Mouse (Mus musculus) liver, embryonic 13.5 days (tissue): ENCODE data around the gene Wdr66. TPM values are rescaled to one million over a fixed set of nuclear protein-coding genes. Genes with fewer than 3 reads are reported as not detected.

Experiments
- ATAC-seq: fragments of 200-750 bp; cut with Nextera tagmentation; 2 replicates; pipeline ENCODE4 v1.8.0; 2017; ENCODE audit warnings: low read depth, mild to moderate bottlenecking, moderate number of reproducible peaks, moderate library complexity
- DNase-seq: peaks from one replicate; pipeline ENCODE4 v3.0.0; 2022
- H3K27ac ChIP-seq: fragments of 300-500 bp; sonication (generic); 2 replicates; pipeline ENCODE4 v1.5.1; 2015; ENCODE audit warnings: moderate library complexity, mild to moderate bottlenecking, inconsistent platforms
- H3K27me3 ChIP-seq: fragments of 300-500 bp; sonication (generic); 2 replicates; pipeline ENCODE4 v1.6.1; 2015; ENCODE audit warnings: mild to moderate bottlenecking, inconsistent platforms
- H3K36me3 ChIP-seq: fragments of 300-500 bp; sonication (generic); 2 replicates; pipeline ENCODE4 v1.6.1; 2015; ENCODE audit warnings: mild to moderate bottlenecking, inconsistent platforms
- H3K4me1 ChIP-seq: fragments of 300-500 bp; sonication (generic); replicated peaks from 2 replicates; pipeline ENCODE4 v1.6.1; 2015; ENCODE audit warnings: inconsistent platforms
- H3K4me2 ChIP-seq: fragments of 300-500 bp; sonication (generic); 2 replicates; pipeline ENCODE4 v1.6.1; 2015; ENCODE audit warnings: inconsistent platforms, mild to moderate bottlenecking, moderate library complexity
- H3K4me3 ChIP-seq: fragments of 300-500 bp; sonication (generic); replicated peaks from 2 replicates; pipeline ENCODE4 v1.5.1; 2015; ENCODE audit warnings: mild to moderate bottlenecking, inconsistent platforms
- H3K9ac ChIP-seq: fragments of 300-500 bp; sonication (generic); 2 replicates; pipeline ENCODE4 v1.6.1; 2015; ENCODE audit warnings: mild to moderate bottlenecking, inconsistent platforms
- H3K9me3 ChIP-seq: fragments of 300-500 bp; sonication (generic); replicated peaks from 2 replicates; pipeline ENCODE4 v1.6.1; 2016; ENCODE audit warnings: inconsistent platforms
- whole genome bisulfite sequencing: fragments of 180-500 bp; shearing (Covaris S2); methylation state at CpG from one replicate; pipeline ENCODE4 v1.1.7; 2015; ENCODE audit not compliant: insufficient replicate concordance; 5-methylcytosine and 5-hydroxymethylcytosine counted together
- polyA plus RNA-seq: library from polyadenylated mRNA; unstranded; fragments of >200 nt; fragmentation: Nextera tagmentation; extraction: Ambion mirVana; gene quantifications from 2 replicates; pipeline ENCODE4 v1.2.1, GENCODE M21; 2015

The Wdr66 gene
- polyA plus RNA-seq, 1 experiment from 2014 or later = 0.16 TPM

DNA sequence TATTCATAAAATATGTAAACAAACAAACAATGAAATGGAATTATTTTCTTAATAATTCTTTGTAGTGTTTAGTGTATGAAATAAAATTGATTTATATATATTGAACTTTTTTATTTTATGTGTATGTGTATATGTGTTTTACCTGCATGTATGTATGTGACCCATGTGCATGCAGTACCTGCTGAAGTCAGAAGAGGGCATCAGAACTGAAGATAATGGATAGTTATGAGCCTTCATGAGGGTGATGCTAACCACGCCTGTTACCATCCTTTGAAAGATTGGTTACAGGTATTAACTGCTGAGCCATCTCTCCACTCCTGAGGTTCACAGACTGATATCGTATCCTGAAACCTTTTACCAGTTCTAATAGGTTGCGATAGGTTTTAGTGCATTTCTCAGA lies 68.2 kb downstream of the Wdr66 start:
- no peak for ATAC-seq
- Histone ChIP-seq H3K4me2 (no peak overlapping the region), H3K9ac (no peak overlapping the region), H3K4me3 (no peak overlapping the region), H3K4me1 (peaks cover 10% of the 10 kb centered on the region), H3K27me3 (no peaks in the 10 kb centered on the region), H3K9me3 (0 out of 2 replicates have a peak, but pooled peaks cover 3% of the 10 kb centered on the region), H3K36me3 (no peaks in the 10 kb centered on the region), H3K27ac (no peak overlapping the region)
- 88% methylated on average over 3 of the region's 3 CpGs for WGBS
- DNase-seq = no peak

DNA sequence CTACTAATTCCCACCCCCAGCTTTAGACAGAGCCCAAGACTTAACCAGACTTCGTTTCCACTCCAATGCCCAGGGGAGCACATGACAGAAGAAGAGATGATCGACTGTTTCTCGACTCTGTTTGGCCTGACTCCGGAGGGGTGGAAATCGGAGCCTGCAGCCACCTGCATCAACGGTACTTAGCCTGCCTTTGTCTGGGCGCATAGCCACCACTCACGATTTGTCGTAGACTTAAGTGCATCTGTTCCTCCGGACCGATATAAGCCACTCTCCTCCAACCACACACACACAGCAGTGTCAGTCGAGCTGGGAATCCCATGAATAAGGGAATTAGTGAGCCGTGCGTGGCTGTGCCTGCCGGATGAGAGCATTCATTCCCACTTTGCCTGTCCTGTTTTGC lies 72.3 kb downstream of the Wdr66 start:
- no peaks in the 10 kb centered on the region for H3K36me3 ChIP-seq
- ATAC-seq = no peak
- no peaks in the 10 kb centered on the region; the same call in 1 of the 2 replicates for H3K4me1 ChIP-seq
- H3K9me3 ChIP-seq = 0 out of 2 replicates have a peak, but pooled peaks cover 3% of the 10 kb centered on the region
- DNase-seq = no peak
- no peak overlapping the region for H3K27ac ChIP-seq
- H3K9ac ChIP-seq = no peak overlapping the region
- peaks cover 4% of the 10 kb centered on the region; the same call in 1 of the 2 replicates for H3K27me3 ChIP-seq
- WGBS = 66% methylated on average over 15 of the region's 15 CpGs
- no peak overlapping the region for H3K4me2 ChIP-seq
- H3K4me3 ChIP-seq = no peak overlapping the region

DNA sequence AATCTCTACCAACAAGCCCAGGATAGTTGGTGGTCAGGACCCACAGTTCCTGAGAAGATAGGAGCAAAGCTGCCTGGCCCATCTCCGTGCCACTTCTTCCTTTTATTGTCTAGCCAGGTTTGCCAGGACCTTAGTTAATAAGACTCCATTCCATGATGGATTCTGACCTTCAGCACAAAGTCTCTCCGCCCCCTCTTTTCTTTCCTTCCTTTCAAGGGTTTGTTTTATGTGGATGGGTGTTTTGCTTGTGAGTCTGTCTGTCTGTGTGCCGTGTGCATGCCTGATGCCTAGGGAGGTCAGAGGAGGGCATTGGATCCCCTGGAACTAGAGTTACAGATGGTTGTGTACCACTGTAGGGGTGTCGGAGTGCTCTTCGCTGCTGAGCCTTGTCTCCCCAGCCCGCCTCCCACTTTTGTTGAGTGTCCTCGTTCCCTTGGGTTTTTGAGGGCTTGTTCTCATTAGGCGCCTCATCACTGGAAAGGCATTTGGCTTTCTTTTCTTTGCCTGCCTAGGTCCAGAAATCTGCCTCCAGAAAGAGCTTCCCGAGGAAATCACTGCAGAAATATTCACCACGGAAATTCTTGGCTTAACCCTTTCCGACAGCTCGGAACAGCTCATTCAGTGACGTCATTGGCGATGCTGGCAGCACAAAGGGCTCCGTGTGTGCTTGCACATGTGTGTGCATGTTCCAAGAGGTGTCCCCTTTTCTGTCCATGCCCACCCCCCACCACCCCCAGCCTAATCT lies 74.3 kb downstream of the Wdr66 start:
- H3K36me3 ChIP-seq = no peaks in the 10 kb centered on the region
- no peak overlapping the region for H3K4me2 ChIP-seq
- 73% methylated on average over 15 of the region's 15 CpGs for WGBS
- no peak overlapping the region for H3K4me3 ChIP-seq
- peaks cover 4% of the 10 kb centered on the region; the same call in 1 of the 2 replicates for H3K27me3 ChIP-seq
- no peaks in the 10 kb centered on the region; the same call in 1 of the 2 replicates for H3K4me1 ChIP-seq
- ATAC-seq (no peak), DNase-seq (no peak)
- no peak overlapping the region for H3K27ac ChIP-seq
- 0 out of 2 replicates have a peak, but pooled peaks cover 3% of the 10 kb centered on the region for H3K9me3 ChIP-seq
- no peak overlapping the region for H3K9ac ChIP-seq

DNA sequence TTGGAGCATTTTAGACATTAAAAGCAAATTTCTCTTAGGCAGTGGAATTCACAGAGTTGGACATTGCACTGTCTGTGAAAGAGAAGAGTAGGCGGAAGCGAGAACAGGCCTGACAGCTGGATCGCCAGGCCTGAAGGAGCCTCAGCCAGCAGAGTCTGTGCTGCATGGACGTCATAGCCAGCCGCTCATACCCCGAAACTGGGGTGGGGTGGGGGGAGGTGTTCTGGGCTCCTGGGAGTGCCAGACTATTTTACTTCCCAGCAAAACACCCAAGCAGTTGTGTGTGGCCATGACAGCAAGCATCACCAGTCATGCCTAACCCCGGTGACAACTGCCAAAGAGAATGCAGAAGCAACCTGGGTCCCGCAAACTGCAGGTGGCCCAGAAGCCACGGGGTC lies 74.8 kb downstream of the Wdr66 start:
- ATAC-seq (no peak), DNase-seq (no peak)
- WGBS = 70% methylated on average over 9 of the region's 9 CpGs
- no peaks in the 10 kb centered on the region for H3K9me3 ChIP-seq
- H3K4me3 ChIP-seq = no peak overlapping the region
- no peaks in the 10 kb centered on the region; the same call in 1 of the 2 replicates for H3K4me1 ChIP-seq
- no peak overlapping the region for H3K4me2 ChIP-seq
- no peak overlapping the region for H3K27ac ChIP-seq
- no peak overlapping the region for H3K9ac ChIP-seq
- no peaks in the 10 kb centered on the region for H3K36me3 ChIP-seq
- peaks cover 4% of the 10 kb centered on the region; the same call in 1 of the 2 replicates for H3K27me3 ChIP-seq

DNA sequence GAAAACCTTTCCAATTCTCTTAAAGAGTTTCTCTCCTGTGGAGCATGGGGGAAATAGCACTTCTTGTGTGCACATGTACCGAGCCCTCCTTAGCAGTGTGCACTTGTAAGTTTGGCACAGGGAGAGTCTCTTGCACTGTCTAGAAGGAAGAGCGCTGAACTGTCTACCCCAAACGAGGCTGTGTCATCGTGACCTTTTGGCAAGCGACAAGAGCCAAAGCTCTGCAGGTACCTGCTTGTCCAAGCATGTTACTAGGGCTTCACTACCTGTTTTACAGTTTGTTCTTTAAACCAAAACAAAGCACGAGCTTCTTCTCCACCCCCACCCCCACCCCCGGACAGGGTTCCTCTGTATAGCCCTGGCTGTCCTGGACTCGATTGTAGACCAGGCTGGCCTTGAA lies 75.8 kb downstream of the Wdr66 start:
- H3K4me3 ChIP-seq = no peak overlapping the region
- H3K4me1 ChIP-seq = no peaks in the 10 kb centered on the region; the same call in 1 of the 2 replicates
- no peak overlapping the region for H3K4me2 ChIP-seq
- H3K9ac ChIP-seq = no peak overlapping the region
- H3K27me3 ChIP-seq = peaks cover 4% of the 10 kb centered on the region; the same call in 1 of the 2 replicates
- WGBS = 68% methylated on average over 8 of the region's 8 CpGs
- H3K9me3 ChIP-seq = no peaks in the 10 kb centered on the region
- ATAC-seq (no peak), DNase-seq (no peak)
- H3K27ac ChIP-seq = no peak overlapping the region
- no peaks in the 10 kb centered on the region for H3K36me3 ChIP-seq

DNA sequence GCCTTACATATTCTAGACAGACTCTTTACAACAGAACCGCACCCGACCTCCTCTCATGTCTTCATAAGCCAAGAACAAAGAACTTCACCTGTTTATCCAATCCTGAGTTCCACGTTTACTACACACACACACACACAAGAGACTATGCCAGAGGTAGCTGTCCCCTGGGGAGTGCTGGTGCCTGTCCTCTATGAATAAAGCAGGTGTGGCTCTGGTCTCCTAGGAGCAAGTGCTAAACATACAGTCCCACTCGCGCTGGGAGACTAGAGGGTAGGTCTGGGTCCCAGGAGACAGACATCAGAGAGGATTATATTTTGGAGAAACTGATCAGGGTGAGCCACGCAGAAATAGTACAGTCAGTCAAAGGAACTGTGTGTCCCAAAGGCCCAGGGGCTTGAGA lies 81.7 kb downstream of the Wdr66 start:
- H3K4me1 ChIP-seq = peaks cover 3% of the 10 kb centered on the region; the same call in 1 of the 2 replicates
- ATAC-seq (no peak), DNase-seq (no peak)
- no peaks in the 10 kb centered on the region for H3K27me3 ChIP-seq
- H3K4me3 ChIP-seq = no peak overlapping the region
- 77% methylated on average over 6 of the region's 6 CpGs for WGBS
- H3K4me2 ChIP-seq = no peak overlapping the region
- no peak overlapping the region for H3K9ac ChIP-seq
- H3K36me3 ChIP-seq = no peaks in the 10 kb centered on the region
- H3K9me3 ChIP-seq = no peaks in the 10 kb centered on the region
- H3K27ac ChIP-seq = no peak overlapping the region

DNA sequence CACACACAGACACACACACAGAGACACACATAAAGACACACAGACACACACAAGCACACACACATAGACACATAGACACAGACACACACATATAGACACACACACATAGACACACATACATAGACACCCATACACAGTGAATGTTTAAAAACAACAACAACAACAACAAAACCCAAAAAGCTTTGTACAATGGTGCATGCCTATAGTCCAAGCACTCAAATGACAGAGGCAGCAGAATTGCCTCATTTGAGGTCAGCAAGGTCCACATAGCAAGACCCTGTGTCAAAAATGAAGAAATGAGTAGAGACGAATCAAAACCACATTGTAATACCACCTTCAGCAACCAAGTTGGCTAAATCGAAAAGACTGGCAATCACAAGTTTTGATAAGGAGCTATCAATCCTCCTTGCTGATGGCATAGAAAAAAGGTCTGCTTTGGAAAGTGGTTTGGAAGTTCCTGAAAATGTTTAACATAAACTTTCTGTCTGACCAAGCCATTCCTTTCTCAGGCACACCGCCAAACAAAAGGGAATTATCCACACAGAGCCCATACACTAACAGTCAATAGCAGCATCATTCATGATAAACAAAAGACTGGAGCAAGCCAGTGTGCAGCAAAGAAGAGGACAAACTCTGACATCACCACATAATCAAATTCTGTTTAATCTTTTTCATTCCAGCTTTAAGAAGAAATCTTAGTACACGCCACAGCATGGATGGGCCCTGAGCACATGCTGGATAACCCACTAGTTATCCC lies 84.5 kb downstream of the Wdr66 start:
- DNase-seq (no peak), ATAC-seq (no peak)
- no peaks in the 10 kb centered on the region for H3K27me3 ChIP-seq
- WGBS = 58% methylated on average over 4 of the region's 4 CpGs
- no peak overlapping the region for H3K4me3 ChIP-seq
- peaks cover 10% of the 10 kb centered on the region for H3K4me1 ChIP-seq
- no peaks in the 10 kb centered on the region for H3K36me3 ChIP-seq
- H3K4me2 ChIP-seq = no peak overlapping the region
- no peaks in the 10 kb centered on the region for H3K9me3 ChIP-seq
- H3K27ac ChIP-seq = no peak overlapping the region
- no peak overlapping the region for H3K9ac ChIP-seq

DNA sequence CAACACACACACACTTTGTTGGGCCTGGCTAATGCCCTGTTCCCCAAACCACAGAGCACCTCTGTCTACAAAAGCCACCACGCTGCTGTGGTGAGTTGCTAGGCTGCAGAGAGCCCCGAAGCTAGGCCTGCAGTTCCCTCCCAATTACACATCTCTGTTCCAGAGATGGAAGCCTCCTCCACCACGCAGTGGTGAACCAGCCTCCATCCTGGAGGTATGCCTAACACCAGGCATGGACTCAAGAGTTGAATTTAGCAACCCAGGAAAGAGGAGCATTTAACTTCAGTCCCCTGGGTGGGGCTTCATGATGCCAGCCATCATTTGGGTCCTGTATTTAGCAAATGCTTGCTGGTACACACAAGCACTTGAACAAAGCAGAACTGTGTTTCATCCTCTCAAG lies 86.6 kb downstream of the Wdr66 start:
- no peak for ATAC-seq
- no peak overlapping the region for H3K27ac ChIP-seq
- no peaks in the 10 kb centered on the region for H3K36me3 ChIP-seq
- no peak overlapping the region for H3K4me2 ChIP-seq
- no peak overlapping the region for H3K9ac ChIP-seq
- no peaks in the 10 kb centered on the region for H3K9me3 ChIP-seq
- 41% methylated on average over 3 of the region's 3 CpGs for WGBS
- no peaks in the 10 kb centered on the region for H3K27me3 ChIP-seq
- no peak overlapping the region for H3K4me3 ChIP-seq
- H3K4me1 ChIP-seq = peaks cover 14% of the 10 kb centered on the region
- DNase-seq = no peak

DNA sequence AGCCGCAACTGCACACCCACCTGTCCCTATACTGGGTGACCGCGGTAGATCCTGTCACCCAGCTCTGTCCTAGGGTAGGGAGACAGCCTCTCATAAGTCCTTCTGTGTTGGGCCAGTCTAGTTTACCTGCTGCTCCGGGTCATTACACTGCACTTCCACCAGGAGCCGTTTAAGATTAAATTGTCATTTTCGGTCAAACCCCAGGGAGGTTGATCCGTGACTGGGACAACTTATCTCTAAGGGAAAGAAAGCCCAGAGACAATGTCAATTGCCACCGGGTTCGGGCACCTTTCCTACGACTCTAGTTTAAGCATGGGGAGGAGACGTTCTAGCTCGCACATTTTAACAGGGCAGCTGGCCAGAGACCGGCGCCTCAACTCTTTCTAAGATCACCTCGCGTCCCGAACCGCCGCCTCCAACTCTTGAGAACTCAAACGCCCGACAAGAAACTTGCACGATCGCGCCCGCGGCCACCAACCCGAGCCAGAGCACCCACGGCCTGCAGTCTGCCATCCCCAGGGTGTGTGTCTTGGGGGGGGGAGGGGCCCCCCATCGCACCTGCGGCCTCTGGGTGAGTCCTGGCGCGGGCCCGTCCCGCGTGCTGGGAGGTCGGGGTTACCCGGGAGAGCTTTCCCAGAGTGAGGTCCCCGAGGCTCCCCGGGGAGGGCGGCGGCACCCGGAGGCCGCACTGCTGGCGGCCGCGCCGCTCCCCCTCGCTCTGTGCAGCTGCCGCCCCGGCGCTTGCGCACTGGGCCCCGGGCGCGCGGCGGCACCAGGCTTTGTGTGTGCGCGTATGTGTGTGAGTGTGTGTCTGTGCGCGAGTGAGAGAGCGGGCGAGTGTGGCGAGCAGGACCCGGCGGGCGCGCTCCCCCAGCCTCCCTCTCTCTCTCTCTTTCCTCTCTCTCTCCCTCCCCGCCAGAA lies 92.1 kb downstream of the Wdr66 start, which contains the start of gene Bcl7a:
Bcl7a (plus strand) TSS at position 128 of the 921 bp plus-strand sequence.
- under 1% methylated on average over 68 of the region's 69 CpGs for WGBS
- H3K27me3 ChIP-seq = no peaks in the 10 kb centered on the region
- no peaks in the 10 kb centered on the region for H3K9me3 ChIP-seq
- no peaks in the 10 kb centered on the region for H3K36me3 ChIP-seq
- H3K9ac ChIP-seq = peak within 1 kb of the TSS; percentile 92
- ATAC-seq (peak; percentile 84), DNase-seq (peak; percentile 72)
- peak within 1 kb of the TSS; percentile 93 for H3K4me3 ChIP-seq
- H3K4me1 ChIP-seq = peaks cover 50% of the 10 kb centered on the region
- H3K27ac ChIP-seq = peak within 1 kb of the TSS; percentile 88
- H3K4me2 ChIP-seq = peak within 1 kb of the TSS; percentile 97

DNA sequence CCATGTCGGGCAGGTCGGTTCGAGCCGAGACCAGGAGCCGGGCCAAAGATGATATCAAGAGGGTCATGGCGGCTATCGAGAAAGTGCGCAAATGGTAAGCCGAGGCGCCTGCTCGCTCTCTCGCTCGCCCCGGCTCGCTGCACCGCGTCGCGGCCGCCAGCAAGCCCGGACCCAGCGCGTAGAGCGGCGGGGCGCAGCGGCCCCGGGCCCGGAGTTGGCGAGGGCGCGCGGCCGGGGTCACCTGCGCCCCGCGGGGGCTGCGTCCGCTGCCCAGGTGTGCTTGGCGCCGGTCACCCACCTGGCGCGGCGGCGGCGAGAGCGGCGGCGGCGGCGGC lies 92.7 kb downstream of the Wdr66 start:
- peak overlapping the region; percentile 97 for H3K4me2 ChIP-seq
- H3K9me3 ChIP-seq = no peaks in the 10 kb centered on the region
- H3K4me1 ChIP-seq = peaks cover 47% of the 10 kb centered on the region
- H3K4me3 ChIP-seq = peak overlapping the region; percentile 93
- H3K36me3 ChIP-seq = no peaks in the 10 kb centered on the region
- ATAC-seq (peak; percentile 30), DNase-seq (no peak)
- H3K27ac ChIP-seq = peak overlapping the region; percentile 88
- H3K27me3 ChIP-seq = no peaks in the 10 kb centered on the region
- H3K9ac ChIP-seq = peak overlapping the region; percentile 92
- WGBS = under 1% methylated on average over 51 of the region's 51 CpGs
